Mouse (Mus musculus) liver, embryonic 11.5 days (tissue): Measurements from ENCODE around the gene Erp29. TPM values are rescaled to one million over a fixed set of nuclear protein-coding genes. Genes with fewer than 3 reads are reported as not detected.

Experiments
- ATAC-seq: fragments of 200-750 bp; cut with Nextera tagmentation; replicated peaks from 2 replicates; pipeline ENCODE4 v1.8.0; 2017; ENCODE audit warnings: moderate number of reproducible peaks, mild to moderate bottlenecking, moderate TSS enrichment, moderate library complexity; ENCODE audit not compliant: low FRiP score
- DNase-seq: peaks from one replicate; pipeline ENCODE4 v3.0.0-alpha.2; 2017; ENCODE audit warnings: low spot score
- H3K27ac ChIP-seq: fragments of 300-500 bp; sonication (generic); 2 replicates; pipeline ENCODE4 v1.5.1; 2014; ENCODE audit warnings: mild to moderate bottlenecking, low read depth, low read length, control low read depth
- H3K27me3 ChIP-seq: fragments of 300-500 bp; sonication (generic); replicated peaks from 2 replicates; pipeline ENCODE4 v1.6.1; 2014; ENCODE audit warnings: low read length, mixed read lengths; ENCODE audit not compliant: control insufficient read depth, insufficient read depth
- H3K36me3 ChIP-seq: fragments of 300-500 bp; sonication (generic); 2 replicates; pipeline ENCODE4 v1.6.1; 2014; ENCODE audit warnings: mild to moderate bottlenecking, low read length, moderate library complexity, mixed read lengths; ENCODE audit not compliant: control insufficient read depth, insufficient read depth
- H3K4me1 ChIP-seq: fragments of 300-500 bp; sonication (generic); replicated peaks from 2 replicates; pipeline ENCODE4 v1.6.1; 2014; ENCODE audit warnings: low read length, mixed read lengths; ENCODE audit not compliant: control insufficient read depth, insufficient read depth
- H3K4me2 ChIP-seq: fragments of 300-500 bp; sonication (generic); 2 replicates; pipeline ENCODE4 v1.6.1; 2014; ENCODE audit warnings: mild to moderate bottlenecking, control low read depth, moderate library complexity
- H3K4me3 ChIP-seq: fragments of 300-500 bp; sonication (generic); 2 replicates; pipeline ENCODE4 v1.5.1; 2014; ENCODE audit warnings: low read depth, low read length, control low read depth
- H3K9ac ChIP-seq: fragments of 300-500 bp; sonication (generic); 2 replicates; pipeline ENCODE4 v1.6.1; 2014; ENCODE audit warnings: low read depth, low read length, control low read depth
- H3K9me3 ChIP-seq: fragments of 300-500 bp; sonication (generic); 2 replicates; pipeline ENCODE4 v1.6.1; 2016; ENCODE audit warnings: low read length, inconsistent platforms, mixed read lengths; ENCODE audit not compliant: control insufficient read depth
- WGBS: fragments of 180-500 bp; shearing (Covaris S2); extraction: QIAGEN DNeasy Blood & Tissue Kit; methylation state at CpG from one replicate; pipeline ENCODE4 v1.1.7; 2014; 5-methylcytosine and 5-hydroxymethylcytosine counted together
- polyA plus RNA-seq: library from polyadenylated mRNA; unstranded; fragments of >200 nt; fragmentation: Nextera tagmentation; extraction: Ambion mirVana; gene quantifications from 2 replicates; pipeline ENCODE4 v1.2.1, GENCODE M21; 2014

Erp29 gene
- polyA plus RNA-seq, 1 experiment from 2014 or later, result 175 TPM

GRCm38 (mm10) chr5:121383857-121384756, 68.2 kb downstream of the Erp29 start:
- 57% methylated on average over 10 of the region's 10 CpGs for WGBS
- Histone ChIP-seq H3K27me3 (no peaks in the 10 kb centered on the region), H3K36me3 (peaks cover 8% of the 10 kb centered on the region; the same call in 1 of the 2 replicates), H3K27ac (peak overlapping the region; percentile 79), H3K9ac (peak overlapping the region; percentile 72; the same call in 1 of the 2 replicates), H3K4me3 (peak overlapping the region; percentile 68), H3K9me3 (no peaks in the 10 kb centered on the region; the same call in 1 of the 2 replicates), H3K4me1 (peaks cover 8% of the 10 kb centered on the region), H3K4me2 (peak overlapping the region; percentile 91)
- DNase-seq (no peak), ATAC-seq (no peak)

- Histone ChIP-seq H3K4me1 (peaks cover 4% of the 10 kb centered on the region), H3K9me3 (no peaks in the 10 kb centered on the region; the same call in 1 of the 2 replicates), H3K4me3 (no peak overlapping the region), H3K9ac (no peak overlapping the region), H3K36me3 (peaks cover 8% of the 10 kb centered on the region; the same call in 1 of the 2 replicates), H3K4me2 (no peak overlapping the region), H3K27me3 (no peaks in the 10 kb centered on the region), H3K27ac (no peak overlapping the region)
- WGBS, result 92% methylated on average over 2 of the region's 2 CpGs
- DNase-seq (no peak), ATAC-seq (no peak)
These were observed 71.6 kb downstream of the Erp29 start for GRCm38 (mm10) chr5:121380692-121381091.

GRCm38 (mm10) chr5:121378678-121379256, 73.5 kb downstream of the Erp29 start:
- Histone ChIP-seq H3K9ac (no peak overlapping the region), H3K27ac (no peak overlapping the region), H3K27me3 (no peaks in the 10 kb centered on the region), H3K4me2 (no peak overlapping the region), H3K4me1 (no peaks in the 10 kb centered on the region; the same call in 1 of the 2 replicates), H3K36me3 (peaks cover 13% of the 10 kb centered on the region), H3K9me3 (no peaks in the 10 kb centered on the region; the same call in 1 of the 2 replicates), H3K4me3 (no peak overlapping the region)
- 89% methylated on average over 13 of the region's 13 CpGs for WGBS
- ATAC-seq (no peak), DNase-seq (no peak)

Other genes with a start within 250 kb of the Erp29 start
- gene Rpl6, start 248.0 kb downstream of the Erp29 start, polyA plus RNA-seq, result 959 and 1,036 TPM in 2 replicates
- gene Hectd4, start 232.3 kb downstream of the Erp29 start, polyA plus RNA-seq, result 11.8 and 16.3 TPM in 2 replicates
- 36.7 and 38.6 TPM in 2 replicates for gene Trafd1, start 66.9 kb downstream of the Erp29 start, polyA plus RNA-seq
- 59.5 and 64.2 TPM in 2 replicates for gene Naa25, start 54.6 kb downstream of the Erp29 start, polyA plus RNA-seq
- 1.1 and 2.6 TPM in 2 replicates for gene Tmem116, start 613 bp downstream of the Erp29 start, polyA plus RNA-seq
- not detected in 2 replicates for gene Adam1b, start 50.9 kb upstream of the Erp29 start, polyA plus RNA-seq
- gene Adam1a, start 93.0 kb upstream of the Erp29 start, polyA plus RNA-seq, result 1.2 TPM in 2 replicates
- gene Gm42878, start 93.0 kb upstream of the Erp29 start, polyA plus RNA-seq, result not detected in 2 replicates
- gene Mapkapk5, start 93.4 kb upstream of the Erp29 start, polyA plus RNA-seq, result 59.8 and 65.3 TPM in 2 replicates
- 88.7 and 97.3 TPM in 2 replicates for gene Aldh2, start 141.3 kb upstream of the Erp29 start, polyA plus RNA-seq
- gene Acad12, start 166.4 kb upstream of the Erp29 start, polyA plus RNA-seq, result 3.0 and 5.0 TPM in 2 replicates
- gene Acad10, start 208.0 kb upstream of the Erp29 start, polyA plus RNA-seq, result 2.7 and 3.6 TPM in 2 replicates
- gene Brap, start 208.1 kb upstream of the Erp29 start, polyA plus RNA-seq, result 42.8 and 46.0 TPM in 2 replicates